Mouse (Mus musculus): Measurements from ENCODE around the gene Tmx1.

Gene Tmx1

GRCm38 (mm10) chr12:70486716-70487480 lies 34.0 kb downstream of the Tmx1 start:
- no peak for DNase-seq (ENCODE audit: low read depth, low spot score)

DNA sequence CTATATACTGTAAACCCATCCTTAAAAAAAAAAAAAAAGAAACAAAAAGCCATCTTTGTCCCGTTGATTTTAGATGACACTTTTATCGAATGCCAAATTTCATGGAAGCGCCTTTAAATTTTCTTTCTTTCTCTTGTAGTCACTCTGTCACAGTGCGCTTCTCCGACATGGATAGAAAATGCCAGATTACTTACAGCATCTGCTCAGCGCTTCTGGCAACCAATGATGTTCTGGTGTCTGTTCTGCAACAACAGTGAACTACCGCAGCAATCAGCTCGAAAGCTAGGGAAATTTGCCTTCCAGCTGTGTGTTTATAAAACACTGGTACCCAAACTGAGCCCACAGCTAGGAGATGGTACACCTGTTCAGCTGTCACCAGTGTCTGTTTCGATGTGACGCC lies 39.5 kb downstream of the Tmx1 start:
- no peak for DNase-seq (ENCODE audit: low read depth, low spot score)

DNA sequence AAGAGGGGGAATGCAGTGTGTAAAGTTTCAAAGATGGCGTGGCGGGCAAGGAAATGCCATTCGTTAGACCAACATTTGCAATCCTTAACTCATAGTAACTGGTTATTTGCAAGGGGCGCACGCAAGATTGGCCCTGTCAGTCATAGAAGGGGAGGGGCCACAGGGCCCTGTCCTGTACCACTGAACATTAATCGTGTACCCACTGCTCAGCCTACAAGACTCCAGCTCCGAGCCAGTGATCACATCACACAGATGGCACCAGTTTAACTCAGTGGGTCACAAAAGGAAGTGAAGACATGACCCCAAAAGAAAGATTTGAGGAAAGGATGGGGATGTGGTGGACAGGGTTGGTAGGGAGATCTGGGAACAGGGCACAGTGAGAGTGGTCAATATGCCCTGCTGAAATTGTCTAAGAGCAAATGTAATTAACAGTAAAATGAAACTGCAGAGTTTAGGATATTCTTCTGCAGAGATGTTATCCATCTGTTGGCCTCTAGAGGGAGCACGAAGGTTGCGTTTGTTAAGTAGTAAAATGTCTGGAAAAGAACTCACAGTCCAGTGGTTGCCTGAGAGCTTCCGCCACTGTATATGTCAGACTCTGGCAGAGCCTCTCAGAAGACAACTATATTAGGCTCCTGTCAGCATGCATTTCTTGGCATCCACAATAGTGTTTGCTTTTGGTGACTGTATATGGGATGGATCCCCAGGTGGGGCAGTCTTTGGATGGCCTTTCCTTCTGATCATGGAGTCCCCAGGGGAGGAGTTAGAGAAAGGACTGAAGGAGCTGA lies 41.8 kb downstream of the Tmx1 start:
- peak; percentile 77 for DNase-seq (ENCODE audit: low read depth, low spot score)

GRCm38 (mm10) chr12:70495282-70495922 lies 42.5 kb downstream of the Tmx1 start:
- no peak for DNase-seq (ENCODE audit: low read depth, low spot score)

- DNase-seq (ENCODE audit: low read depth, low spot score): no peak
These were observed 45.2 kb downstream of the Tmx1 start for GRCm38 (mm10) chr12:70498091-70498490.

DNA sequence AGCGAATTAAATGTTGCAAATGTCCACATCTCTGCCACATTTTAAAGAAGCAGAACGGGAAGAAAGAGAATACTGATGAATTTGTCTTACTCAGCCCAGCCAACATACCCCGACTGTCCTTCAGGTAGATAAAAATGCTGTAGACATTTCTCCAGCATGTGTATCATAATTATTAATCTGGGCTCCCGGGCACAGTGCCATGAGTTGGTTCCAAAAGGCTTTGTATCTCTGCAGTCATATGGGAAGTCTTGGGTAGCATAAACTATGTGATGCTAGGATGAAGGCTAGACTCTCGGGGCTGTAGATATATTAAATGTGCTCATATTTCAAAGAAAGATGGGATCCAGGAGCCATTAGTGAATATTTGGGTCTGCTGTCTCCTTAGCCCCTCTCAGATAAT lies 53.1 kb downstream of the Tmx1 start:
- no peak for DNase-seq (ENCODE audit: low read depth, low spot score)

DNA sequence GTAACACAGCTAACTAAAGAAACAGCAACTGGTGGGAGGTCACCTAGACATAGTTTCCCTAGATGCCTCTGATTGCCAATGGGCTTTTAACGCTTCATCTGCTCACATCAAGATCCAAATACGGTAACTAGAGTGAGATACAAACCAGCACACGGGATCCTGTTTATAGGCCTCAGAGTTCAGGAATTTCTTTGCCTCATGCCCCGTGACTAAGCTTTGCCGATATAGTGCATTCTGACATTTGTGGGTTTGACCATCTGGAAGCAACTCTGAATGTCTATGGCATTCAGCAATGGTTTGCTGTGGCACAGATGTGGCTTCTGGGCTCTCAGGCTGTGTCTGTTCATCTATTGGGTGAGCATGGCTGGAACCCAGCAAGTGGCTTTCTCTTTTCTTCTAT lies 59.1 kb downstream of the Tmx1 start:
- no peak for DNase-seq (ENCODE audit: low read depth, low spot score)

DNA sequence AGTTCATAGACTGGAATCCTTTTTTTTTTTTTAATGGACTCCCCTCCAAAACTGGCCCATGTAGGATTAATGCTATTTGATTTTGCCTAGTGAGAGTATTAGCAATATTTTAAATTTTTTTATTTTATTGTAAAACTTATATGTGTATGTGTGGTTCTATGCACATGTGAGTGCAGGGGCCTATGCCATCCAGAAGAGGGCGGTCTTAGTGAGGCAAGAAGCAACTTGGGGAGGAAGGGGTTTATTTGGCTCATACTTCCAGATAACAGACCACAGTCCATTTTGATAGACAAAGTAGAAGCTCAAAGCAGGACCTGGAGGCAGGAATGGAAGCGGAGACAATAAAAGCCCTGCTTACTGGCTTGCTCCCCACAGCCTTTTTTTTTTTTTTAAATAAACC lies 59.5 kb downstream of the Tmx1 start:
- no peak for DNase-seq (ENCODE audit: low read depth, low spot score)
